Mouse (Mus musculus): ENCODE results near the gene Fam71b.

Fam71b gene

GRCm38 (mm10) chr11:46396167-46396859 is at the start of gene Fam71b:
Gene Fam71b, plus strand, starts transcription at chr11:46396559.
- DNase-seq (ENCODE audit: low spot score in 2 of 2): peak; percentile 51 to 57

- no peak for DNase-seq (ENCODE audit: low spot score in 2 of 2)
Measured at GRCm38 (mm10) chr11:46347756-46348155, 48.6 kb upstream of the Fam71b start.

GRCm38 (mm10) chr11:46348416-46348815 is 47.9 kb upstream of the Fam71b start:
- DNase-seq (ENCODE audit: low spot score in 2 of 2): no peak

- DNase-seq (ENCODE audit: low spot score in 2 of 2): no peak
Measured at GRCm38 (mm10) chr11:46349681-46350410, 46.5 kb upstream of the Fam71b start.

GRCm38 (mm10) chr11:46358369-46358768 is 38.0 kb upstream of the Fam71b start:
- no peak for DNase-seq (ENCODE audit: low spot score in 2 of 2)

GRCm38 (mm10) chr11:46360991-46361665 is 35.2 kb upstream of the Fam71b start:
- DNase-seq (ENCODE audit: low spot score in 2 of 2): no peak

- no peak for DNase-seq (ENCODE audit: low spot score in 2 of 2)
Measured at GRCm38 (mm10) chr11:46362061-46363022, 34.0 kb upstream of the Fam71b start.

- DNase-seq (ENCODE audit: low spot score in 2 of 2): no peak
Measured at GRCm38 (mm10) chr11:46363864-46364263, 32.5 kb upstream of the Fam71b start.

GRCm38 (mm10) chr11:46365744-46366143 is 30.6 kb upstream of the Fam71b start:
- no peak for DNase-seq (ENCODE audit: low spot score in 2 of 2)

GRCm38 (mm10) chr11:46366357-46366756 is 30.0 kb upstream of the Fam71b start:
- no peak for DNase-seq (ENCODE audit: low spot score in 2 of 2)

GRCm38 (mm10) chr11:46370457-46370856 is 25.9 kb upstream of the Fam71b start:
- DNase-seq (ENCODE audit: low spot score in 2 of 2): no peak

- no peak for DNase-seq (ENCODE audit: low spot score in 2 of 2)
Measured at GRCm38 (mm10) chr11:46371250-46371649, 25.1 kb upstream of the Fam71b start.

- DNase-seq (ENCODE audit: low spot score in 2 of 2): no peak
Measured at GRCm38 (mm10) chr11:46372331-46372953, 23.9 kb upstream of the Fam71b start.

- no peak for DNase-seq (ENCODE audit: low spot score in 2 of 2)
Measured at GRCm38 (mm10) chr11:46373071-46374030, 23.0 kb upstream of the Fam71b start.

- DNase-seq (ENCODE audit: low spot score in 2 of 2): no peak
Measured at GRCm38 (mm10) chr11:46375015-46375414, 21.3 kb upstream of the Fam71b start.

- DNase-seq (ENCODE audit: low spot score in 2 of 2): no peak
Measured at GRCm38 (mm10) chr11:46377316-46377715, 19.0 kb upstream of the Fam71b start.

- no peak for DNase-seq (ENCODE audit: low spot score in 2 of 2)
Measured at GRCm38 (mm10) chr11:46377819-46378782, 18.3 kb upstream of the Fam71b start.

GRCm38 (mm10) chr11:46380097-46380675 is 16.2 kb upstream of the Fam71b start:
- DNase-seq (ENCODE audit: low spot score in 2 of 2): peak; percentile 39 to 42

Measured in thymus, postnatal 10 days (tissue).